Mouse (Mus musculus) B cell, adult (primary cell): ENCODE measurements around the gene Lypd1. TPM values are rescaled to one million over a fixed set of nuclear protein-coding genes. Genes with fewer than 3 reads are reported as not detected.

ENCODE experiments used
- total RNA-seq: library from RNA; stranded (reverse); gene quantifications from 4 replicates; pipeline ENCODE4 v1.2.4, GENCODE M21; 2023; ENCODE audit not compliant: inconsistent age

Lypd1 gene
- not detected in 4 replicates for total RNA-seq

DNA sequence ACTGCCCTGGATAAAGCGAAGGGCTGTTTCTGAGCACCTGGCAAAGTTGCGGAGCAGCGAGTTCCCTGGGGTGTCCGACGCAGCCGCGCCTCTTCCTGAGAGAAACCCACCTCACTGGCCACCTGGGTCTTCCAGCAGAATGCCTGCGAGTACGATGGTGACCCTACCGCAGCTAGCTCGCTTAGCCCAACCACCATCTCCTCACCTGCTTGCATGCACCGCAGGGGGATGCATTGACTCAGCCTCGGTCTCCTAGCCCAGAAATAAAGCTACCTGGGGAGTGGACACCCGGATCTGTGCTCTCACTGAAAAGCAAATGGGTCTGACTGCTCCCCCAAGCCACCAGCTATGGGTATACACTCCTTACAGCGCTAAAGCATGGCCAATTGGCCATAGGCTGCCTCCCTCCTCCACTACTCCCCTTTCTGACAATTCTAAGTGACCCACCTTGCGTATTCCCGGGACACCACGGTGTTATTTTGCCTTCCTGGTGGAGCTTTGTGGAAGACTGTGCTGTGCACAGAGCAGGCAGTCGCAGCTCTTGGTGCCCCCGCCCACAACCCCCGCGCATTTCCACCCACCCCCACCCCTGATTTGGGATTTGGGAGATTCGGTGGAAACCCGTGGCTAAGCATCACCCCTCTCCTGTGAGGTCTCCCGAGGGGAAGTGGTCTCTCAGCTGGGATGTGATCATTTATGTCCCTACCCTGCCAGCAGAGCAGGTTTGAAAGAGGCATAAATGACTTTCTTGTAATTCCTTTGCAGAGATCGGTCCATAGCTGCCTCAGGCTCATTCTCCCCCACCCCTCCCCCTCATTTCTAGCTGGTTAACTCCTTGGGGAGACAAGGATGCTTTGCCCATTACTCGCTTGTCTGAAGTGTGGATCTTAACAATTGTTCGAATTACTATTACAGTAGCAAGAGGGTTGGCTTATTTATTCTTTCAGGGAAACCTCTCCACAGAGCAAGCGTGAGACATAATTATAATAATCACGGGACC is at the start of gene Lypd1:
Gene Lypd1, minus strand, starts transcription at position 501 of the 1,000 bp plus-strand sequence.

Other genes with a start within 250 kb of the Lypd1 start
- not detected in 4 replicates for gene Gpr39, start 236.1 kb downstream of the Lypd1 start, total RNA-seq